Mouse (Mus musculus): ENCODE results near the gene Uqcrc1. TPM values are rescaled to one million over a fixed set of nuclear protein-coding genes. Genes with fewer than 3 reads are reported as not detected.

The Uqcrc1 gene
- 157 to 191 TPM (median 166 TPM) in 4 replicates for total RNA-seq (2023)

GRCm38 (mm10) chr9:108936418-108937364 lies at the start of gene Uqcrc1:
Gene Uqcrc1 (plus strand): TSS chr9:108936633.

GRCm38 (mm10) chr9:108914491-108914890 lies 21.9 kb upstream of the Uqcrc1 start, which contains the start of gene Tmem89:
Gene Tmem89 (plus strand): TSS chr9:108914619.

GRCm38 (mm10) chr9:108953081-108953636 lies 16.7 kb downstream of the Uqcrc1 start, which contains the start of gene Col7a1:
Gene Col7a1 (plus strand): TSS chr9:108953586.

GRCm38 (mm10) chr9:108985710-108986109 lies 49.3 kb downstream of the Uqcrc1 start, which contains the start of gene Ucn2:
Gene Ucn2 (plus strand): TSS chr9:108986010.

GRCm38 (mm10) chr9:108991428-108992084 lies 55.1 kb downstream of the Uqcrc1 start, which contains the start of gene Pfkfb4:
Gene Pfkfb4 (plus strand): TSS chr9:108991778.

Other genes with a start within 250 kb of the Uqcrc1 start
- gene Prkar2a, start 247.3 kb upstream of the Uqcrc1 start, total RNA-seq (2023) = 5.8 to 11.4 TPM (median 8.9 TPM) in 4 replicates
- 60.1 to 74.0 TPM (median 66.7 TPM) in 4 replicates for gene Ip6k2, start 152.8 kb upstream of the Uqcrc1 start, total RNA-seq (2023)
- 13.4 to 16.4 TPM (median 15.0 TPM) in 4 replicates for gene Nckipsd, start 128.3 kb upstream of the Uqcrc1 start, total RNA-seq (2023)
- gene Celsr3, start 110.3 kb upstream of the Uqcrc1 start, total RNA-seq (2023) = 0.06 to 0.69 TPM (median 0.46 TPM) in 3 of 4 replicates, not detected in the other
- gene Slc26a6, start 83.3 kb upstream of the Uqcrc1 start, total RNA-seq (2023) = 9.5 to 13.9 TPM (median 12.9 TPM) in 4 replicates
- not detected in 4 replicates for gene Tmem89, start 22.0 kb upstream of the Uqcrc1 start, total RNA-seq (2023)
- gene Col7a1, start 17.0 kb downstream of the Uqcrc1 start, total RNA-seq (2023) = 1.7 to 8.1 TPM (median 4.9 TPM) in 4 replicates
- gene Ucn2, start 49.4 kb downstream of the Uqcrc1 start, total RNA-seq (2023) = 0.51 to 0.85 TPM in 2 of 4 replicates, not detected in the others
- 28.1 to 37.3 TPM (median 33.5 TPM) in 4 replicates for gene Pfkfb4, start 55.1 kb downstream of the Uqcrc1 start, total RNA-seq (2023)
- gene Shisa5, start 101.9 kb downstream of the Uqcrc1 start, total RNA-seq (2023) = 1,959 to 2,110 TPM (median 1,992 TPM) in 4 replicates
- gene Trex1, start 123.1 kb downstream of the Uqcrc1 start, total RNA-seq (2023) = 10.8 to 15.8 TPM (median 14.9 TPM) in 4 replicates
- gene Atrip, start 137.5 kb downstream of the Uqcrc1 start, total RNA-seq (2023) = 30.7 to 37.5 TPM (median 32.9 TPM) in 4 replicates
- 6.0 to 10.5 TPM (median 7.1 TPM) in 4 replicates for gene Ccdc51, start 145.9 kb downstream of the Uqcrc1 start, total RNA-seq (2023)
- 271 to 328 TPM (median 318 TPM) in 4 replicates for gene Tma7, start 146.0 kb downstream of the Uqcrc1 start, total RNA-seq (2023)
- 0.12 to 0.66 TPM (median 0.36 TPM) in 4 replicates for gene Plxnb1, start 158.8 kb downstream of the Uqcrc1 start, total RNA-seq (2023)
- not detected in 4 replicates for gene Fbxw21, start 225.4 kb downstream of the Uqcrc1 start, total RNA-seq (2023)